Mouse (Mus musculus) stomach, postnatal 0 days (tissue): ENCODE data around the gene Rnf151. TPM values are rescaled to one million over a fixed set of nuclear protein-coding genes. Genes with fewer than 3 reads are reported as not detected.
A peak's percentile ranks its signal among the peaks of the same experiment; 100 is the strongest.

ENCODE experiments used
- ATAC-seq: fragments of 200-750 bp; cut with Nextera tagmentation; 2 replicates; pipeline ENCODE4 v1.8.0; 2017; ENCODE audit not compliant: low FRiP score, low TSS enrichment
- DNase-seq: peaks from one replicate; pipeline ENCODE4 v3.0.0-alpha.2; 2016; ENCODE audit warnings: low spot score
- H3K27ac ChIP-seq: fragments of 300-500 bp; sonication (generic); replicated peaks from 2 replicates; pipeline ENCODE4 v1.5.1; 2014; ENCODE audit warnings: mild to moderate bottlenecking, control low read depth
- H3K27me3 ChIP-seq: fragments of 300-500 bp; sonication (generic); 2 replicates; pipeline ENCODE4 v1.6.1; 2014; ENCODE audit warnings: low read length; ENCODE audit not compliant: control insufficient read depth, insufficient read depth
- H3K36me3 ChIP-seq: fragments of 300-500 bp; sonication (generic); 2 replicates; pipeline ENCODE4 v1.6.1; 2014; ENCODE audit warnings: low read length, mixed read lengths; ENCODE audit not compliant: control insufficient read depth, insufficient read depth
- H3K4me1 ChIP-seq: fragments of 300-500 bp; sonication (generic); replicated peaks from 2 replicates; pipeline ENCODE4 v1.6.1; 2014; ENCODE audit warnings: antibody characterized with exemption; ENCODE audit not compliant: control insufficient read depth, insufficient read depth
- H3K4me2 ChIP-seq: fragments of 300-500 bp; sonication (generic); replicated peaks from 2 replicates; pipeline ENCODE4 v1.6.1; 2014; ENCODE audit warnings: low read depth, mild to moderate bottlenecking, control low read depth, moderate library complexity
- H3K4me3 ChIP-seq: fragments of 300-500 bp; sonication (generic); 2 replicates; pipeline ENCODE4 v1.5.1; 2014; ENCODE audit warnings: low read depth, low read length, control low read depth
- H3K9ac ChIP-seq: fragments of 300-500 bp; sonication (generic); 2 replicates; pipeline ENCODE4 v1.6.1; 2014; ENCODE audit warnings: mild to moderate bottlenecking, low read length, control low read depth, mixed read lengths
- H3K9me3 ChIP-seq: fragments of 300-500 bp; sonication (generic); 2 replicates; pipeline ENCODE4 v1.6.1; 2016; ENCODE audit warnings: low read length; ENCODE audit not compliant: control insufficient read depth
- CTCF ChIP-seq: IDR thresholded peaks from 2 replicates; pipeline ENCODE4 v1.5.1; 2016; ENCODE audit warnings: antibody characterized with exemption, low read depth, mild to moderate bottlenecking, moderate library complexity
- EP300 ChIP-seq: optimal IDR thresholded peaks from 2 replicates; pipeline ENCODE3; 2016; ENCODE audit warnings: antibody characterized with exemption
- WGBS: fragments of 180-500 bp; shearing (Covaris S2); extraction: QIAGEN DNeasy Blood & Tissue Kit; methylation state at CpG from one replicate; pipeline ENCODE4 v1.1.7; 2014; 5-methylcytosine and 5-hydroxymethylcytosine counted together
- polyA plus RNA-seq: library from polyadenylated mRNA; unstranded; fragments of >200 nt; fragmentation: Nextera tagmentation; extraction: Ambion mirVana; gene quantifications from 2 replicates; pipeline ENCODE4 v1.2.1, GENCODE M21; 2015

The Rnf151 gene
- polyA plus RNA-seq, 1 experiment from 2014 or later, result 0.10 TPM

DNA sequence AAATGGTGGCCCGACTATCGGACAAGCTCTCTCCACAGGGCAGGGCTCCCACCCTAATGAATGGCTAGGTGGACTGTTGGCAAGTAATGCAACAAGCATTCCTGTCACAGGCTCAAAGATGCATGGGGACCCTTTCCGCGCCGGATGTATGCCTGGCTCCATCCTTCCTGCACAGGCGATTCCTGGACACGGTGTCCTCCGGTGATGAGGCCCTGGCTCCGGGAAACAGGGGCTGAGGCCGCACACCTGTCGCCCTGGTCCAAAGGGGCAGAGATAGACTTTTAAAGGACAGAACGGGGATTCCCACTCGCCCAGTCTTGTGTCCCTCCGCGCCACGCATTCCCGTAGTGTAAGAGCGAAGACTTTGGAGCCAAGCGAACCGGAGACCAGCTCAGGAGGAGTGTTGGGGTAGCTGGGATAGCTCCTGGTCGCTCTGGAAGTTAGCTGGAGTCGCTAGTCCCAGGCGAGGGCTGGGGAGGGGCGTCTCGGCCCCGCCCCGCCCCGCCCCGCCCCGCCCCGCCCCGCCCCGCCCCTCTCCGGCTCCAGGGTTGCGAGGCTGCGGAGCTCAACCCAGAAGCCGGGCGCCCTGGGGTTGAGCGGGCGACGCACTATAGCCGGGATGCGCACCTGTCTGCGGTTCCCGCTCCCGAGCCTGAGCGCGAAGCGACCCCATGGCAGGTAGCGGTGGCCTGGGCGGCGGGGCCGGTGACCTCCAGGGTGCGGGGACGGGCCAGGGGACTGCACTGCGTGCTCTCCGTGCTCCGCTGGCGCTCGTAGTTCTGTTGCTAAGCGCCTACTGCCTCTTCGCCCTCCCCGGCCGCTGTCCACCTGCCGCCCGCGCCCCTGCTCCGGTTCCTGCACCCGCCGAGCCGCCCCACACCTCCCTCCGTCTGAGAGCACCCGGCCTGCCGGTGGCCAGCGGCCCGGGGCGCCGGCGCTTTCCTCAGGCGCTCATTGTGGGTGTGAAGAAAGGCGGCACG, 34.8 kb upstream of the Rnf151 start, which contains the start of gene Hs3st6:
TSS of gene Hs3st6 (plus strand) at position 574 of the 980 bp plus-strand sequence.
- peaks cover 13% of the 10 kb centered on the region; the same call in 1 of the 2 replicates for H3K27me3 ChIP-seq
- H3K9me3 ChIP-seq, result no peaks in the 10 kb centered on the region
- H3K4me3 ChIP-seq, result peak within 1 kb of the TSS; percentile 48
- ATAC-seq, result peak; percentile 77
- DNase-seq, result peak; percentile 60
- no peak within 1 kb of the TSS for H3K27ac ChIP-seq
- WGBS, result 2% methylated on average over 60 of the region's 82 CpGs
- H3K9ac ChIP-seq, result peak within 1 kb of the TSS; percentile 31; the same call in 1 of the 2 replicates
- no peak for TF ChIP-seq CTCF
- TF ChIP-seq EP300, result no peak
- peaks cover 8% of the 10 kb centered on the region for H3K4me1 ChIP-seq
- peak within 1 kb of the TSS; percentile 88 for H3K4me2 ChIP-seq
- no peaks in the 10 kb centered on the region for H3K36me3 ChIP-seq

DNA sequence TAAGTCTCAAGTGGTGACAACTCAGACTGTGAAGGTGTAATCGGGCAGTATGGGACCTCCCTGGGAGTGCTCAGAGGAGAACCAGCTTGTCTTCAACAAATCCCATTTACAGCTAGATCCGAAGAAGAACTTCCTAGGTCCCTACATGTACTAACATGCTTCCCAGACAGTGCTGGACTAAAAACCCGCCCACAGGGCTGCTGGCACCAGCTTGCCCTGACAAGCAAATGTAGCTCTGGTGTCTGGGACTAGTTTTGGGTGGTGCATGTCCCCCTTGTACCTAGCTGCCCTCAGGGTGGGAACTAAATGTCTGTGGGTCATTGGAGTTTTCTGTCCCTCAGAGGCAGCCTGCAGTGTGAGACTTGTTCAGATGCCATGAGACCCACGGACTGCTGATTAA, 33.7 kb upstream of the Rnf151 start:
- WGBS, result 12% methylated on average over 4 of the region's 4 CpGs
- no peaks in the 10 kb centered on the region for H3K9me3 ChIP-seq
- peaks cover 13% of the 10 kb centered on the region; the same call in 1 of the 2 replicates for H3K27me3 ChIP-seq
- H3K4me3 ChIP-seq, result no peak overlapping the region
- H3K4me2 ChIP-seq, result peak overlapping the region; percentile 20
- H3K27ac ChIP-seq, result no peak overlapping the region
- H3K4me1 ChIP-seq, result peaks cover 8% of the 10 kb centered on the region
- no peak overlapping the region for H3K9ac ChIP-seq
- DNase-seq, result no peak
- no peaks in the 10 kb centered on the region for H3K36me3 ChIP-seq
- no peak for ATAC-seq
- TF ChIP-seq EP300 (no peak), CTCF (no peak)

DNA sequence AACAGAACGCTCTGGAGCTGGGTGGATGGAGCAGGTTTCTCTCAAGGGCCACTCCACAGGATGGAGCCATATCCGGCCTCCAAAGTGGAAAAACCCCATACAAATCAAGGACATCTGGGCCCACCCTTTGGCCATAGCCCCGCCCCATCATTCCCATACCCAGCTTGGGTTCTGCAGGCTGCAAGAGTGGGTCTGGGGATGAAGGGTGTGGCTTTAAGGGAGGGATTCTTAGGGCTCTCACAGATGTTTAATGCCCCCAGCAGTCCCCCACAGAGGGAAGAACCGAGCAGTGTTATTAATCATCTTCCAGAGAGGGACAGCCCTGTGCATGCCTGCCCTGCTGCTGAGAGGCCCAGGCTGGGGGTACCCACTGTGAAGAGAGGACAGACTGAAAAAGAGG, 29.1 kb upstream of the Rnf151 start:
- H3K9me3 ChIP-seq, result no peaks in the 10 kb centered on the region
- no peaks in the 10 kb centered on the region for H3K27me3 ChIP-seq
- no peaks in the 10 kb centered on the region for H3K4me1 ChIP-seq
- ATAC-seq, result no peak
- DNase-seq, result no peak
- no peak overlapping the region for H3K27ac ChIP-seq
- 48% methylated on average over 4 of the region's 4 CpGs for WGBS
- H3K4me2 ChIP-seq, result no peak overlapping the region
- H3K36me3 ChIP-seq, result 0 out of 2 replicates have a peak, but pooled peaks cover 1% of the 10 kb centered on the region
- H3K9ac ChIP-seq, result no peak overlapping the region
- TF ChIP-seq EP300, result no peak
- TF ChIP-seq CTCF, result no peak
- H3K4me3 ChIP-seq, result no peak overlapping the region

DNA sequence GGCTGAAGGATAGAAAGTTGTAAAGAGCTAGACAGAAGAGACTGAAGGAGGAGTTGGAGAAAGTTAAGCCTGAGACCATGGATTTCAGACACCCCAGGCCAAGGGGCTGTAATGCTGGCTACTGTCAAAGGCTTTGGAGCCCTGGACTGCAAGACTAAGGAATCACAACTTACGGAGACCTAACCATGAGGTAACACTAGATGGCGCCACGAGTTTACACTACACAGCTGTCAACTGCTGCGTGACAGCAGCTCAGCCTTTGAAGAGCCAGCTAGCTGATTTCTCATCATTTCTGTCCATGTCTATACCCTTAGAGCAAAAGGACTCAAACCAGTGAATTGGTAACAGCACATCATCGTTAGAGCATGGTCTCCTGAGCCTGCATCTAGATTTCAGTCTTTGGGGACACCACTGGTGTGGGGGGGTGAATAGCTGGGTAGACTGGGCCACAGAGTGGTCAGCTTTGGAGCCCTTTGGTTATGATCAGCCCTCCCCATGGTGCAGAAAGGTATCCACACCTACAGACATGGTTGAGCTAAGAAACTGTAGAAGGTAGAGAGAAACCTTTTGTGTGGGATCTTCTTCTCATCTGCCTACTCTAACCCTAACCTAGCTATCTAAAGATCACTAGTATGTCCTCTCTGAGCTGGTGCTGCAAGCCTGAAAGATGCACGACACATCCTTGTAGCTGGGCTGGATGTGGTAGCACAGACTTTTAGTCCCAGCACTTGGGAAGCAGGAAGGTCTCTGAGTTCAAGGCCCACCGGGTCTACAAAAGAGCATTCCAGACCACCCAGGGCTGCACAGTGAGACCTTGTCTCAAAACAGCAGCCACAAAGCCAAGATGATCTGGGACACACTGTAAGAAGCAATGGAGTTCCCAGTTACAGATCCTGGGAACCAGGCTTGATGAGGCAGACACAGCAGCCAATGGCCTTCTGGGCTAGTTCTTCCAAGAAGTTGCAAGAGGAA, 27.9 kb upstream of the Rnf151 start:
- H3K4me3 ChIP-seq, result no peak overlapping the region
- no peaks in the 10 kb centered on the region for H3K9me3 ChIP-seq
- DNase-seq (peak; percentile 82), ATAC-seq (peak; percentile 77)
- H3K4me1 ChIP-seq, result no peaks in the 10 kb centered on the region
- H3K4me2 ChIP-seq, result no peak overlapping the region
- peaks cover 10% of the 10 kb centered on the region; the same call in 1 of the 2 replicates for H3K36me3 ChIP-seq
- H3K9ac ChIP-seq, result no peak overlapping the region
- no peak overlapping the region for H3K27ac ChIP-seq
- no peaks in the 10 kb centered on the region for H3K27me3 ChIP-seq
- TF ChIP-seq CTCF, result peak; percentile 97
- TF ChIP-seq EP300, result no peak
- 16% methylated on average over 7 of the region's 7 CpGs for WGBS

DNA sequence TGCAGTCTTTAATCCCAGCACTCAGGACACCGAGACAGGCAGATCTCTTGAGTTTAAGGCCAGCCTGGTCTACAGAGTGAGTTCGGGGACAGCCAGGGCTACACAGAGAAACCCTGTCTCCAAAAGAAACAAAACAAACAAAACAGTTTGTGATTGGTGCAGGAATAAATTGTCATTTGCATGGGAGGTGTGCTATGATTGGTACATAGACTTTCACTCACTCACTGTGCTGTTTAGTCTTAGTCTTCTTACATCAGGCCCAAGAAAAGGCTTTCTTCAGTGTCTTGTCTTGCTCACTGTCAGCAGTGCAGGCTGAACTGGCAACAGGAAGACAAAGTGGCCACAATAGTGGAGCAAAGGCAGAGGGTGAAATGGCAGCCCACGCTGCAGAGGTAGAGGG, 26.5 kb upstream of the Rnf151 start:
- ATAC-seq, result no peak
- WGBS, result 78% methylated on average over 3 of the region's 3 CpGs
- H3K36me3 ChIP-seq, result peaks cover 11% of the 10 kb centered on the region; the same call in 1 of the 2 replicates

More for the DNA sequence above, 26.5 kb upstream of the Rnf151 start:
- H3K9me3 ChIP-seq, result no peaks in the 10 kb centered on the region
- no peaks in the 10 kb centered on the region for H3K4me1 ChIP-seq
- H3K27me3 ChIP-seq, result no peaks in the 10 kb centered on the region
- DNase-seq, result no peak
- H3K4me2 ChIP-seq, result no peak overlapping the region
- TF ChIP-seq EP300 (no peak), CTCF (no peak)
- no peak overlapping the region for H3K27ac ChIP-seq
- no peak overlapping the region for H3K4me3 ChIP-seq
- no peak overlapping the region for H3K9ac ChIP-seq
